Mouse (Mus musculus) cerebellum, adult 2 months (tissue): ENCODE results near the gene Qrich2.

Experiments
- CTCF ChIP-seq: fragments of 200-500 bp; IDR thresholded peaks from 2 replicates; pipeline ENCODE4 v1.5.1; 2011; ENCODE audit warnings: low read depth, mild to moderate bottlenecking, control low read depth, low read length, moderate library complexity, borderline replicate concordance; ENCODE audit not compliant: insufficient read depth
- POLR2A ChIP-seq: fragments of 200-500 bp; IDR thresholded peaks from 2 replicates; pipeline ENCODE4 v1.6.1; 2011; ENCODE audit warnings: low read length, control low read depth, borderline replicate concordance; ENCODE audit not compliant: insufficient read depth

- no peak for TF ChIP-seq POLR2A
- no peak for TF ChIP-seq CTCF
Observed at GRCm38 (mm10) chr11:116432127-116432526, 33.9 kb downstream of the Qrich2 start.
